Mouse (Mus musculus) frontal cortex, postnatal 10 days (tissue): ENCODE results near the gene Kif6.
A peak's percentile ranks its signal among the peaks of the same experiment; 100 is the strongest.

Experiments used
- DNase-seq, 2 experiments: peaks; one replicate each; pipeline ENCODE4 v3.0.0; 2022; ENCODE audit warnings: low spot score in 2 of 2, mixed read lengths in 1 of 2

Kif6 gene

GRCm38 (mm10) chr17:49614577-49615235 is at the start of gene Kif6:
Gene Kif6, plus strand, starts transcription at chr17:49615136.
- peak; percentile 82 to 83 for DNase-seq

GRCm38 (mm10) chr17:49568717-49569116 is 46.2 kb upstream of the Kif6 start:
- DNase-seq: no peak

GRCm38 (mm10) chr17:49577321-49577720 is 37.6 kb upstream of the Kif6 start:
- no peak for DNase-seq

- DNase-seq: no peak
Observed at GRCm38 (mm10) chr17:49582471-49582870, 32.5 kb upstream of the Kif6 start.

GRCm38 (mm10) chr17:49590051-49590450 is 24.9 kb upstream of the Kif6 start:
- no peak for DNase-seq

- no peak for DNase-seq
Observed at GRCm38 (mm10) chr17:49605397-49605796, 9.5 kb upstream of the Kif6 start.

- DNase-seq: no peak
Observed at GRCm38 (mm10) chr17:49607351-49608027, 7.4 kb upstream of the Kif6 start.

GRCm38 (mm10) chr17:49610296-49610695 is 4.6 kb upstream of the Kif6 start:
- DNase-seq: no peak

GRCm38 (mm10) chr17:49615241-49615651 is 310 bp downstream of the Kif6 start:
- DNase-seq: no peak

GRCm38 (mm10) chr17:49624572-49624971 is 9.6 kb downstream of the Kif6 start:
- no peak for DNase-seq

- DNase-seq: no peak
Observed at GRCm38 (mm10) chr17:49627011-49627794, 12.3 kb downstream of the Kif6 start.

- no peak for DNase-seq
Observed at GRCm38 (mm10) chr17:49628875-49629274, 13.9 kb downstream of the Kif6 start.

GRCm38 (mm10) chr17:49633041-49633440 is 18.1 kb downstream of the Kif6 start:
- DNase-seq: no peak

- no peak for DNase-seq
Observed at GRCm38 (mm10) chr17:49641903-49642302, 27.0 kb downstream of the Kif6 start.

GRCm38 (mm10) chr17:49642336-49642735 is 27.4 kb downstream of the Kif6 start:
- no peak for DNase-seq

GRCm38 (mm10) chr17:49642889-49643490 is 28.1 kb downstream of the Kif6 start:
- no peak for DNase-seq

GRCm38 (mm10) chr17:49646267-49646666 is 31.3 kb downstream of the Kif6 start:
- no peak for DNase-seq

GRCm38 (mm10) chr17:49648970-49649369 is 34.0 kb downstream of the Kif6 start:
- DNase-seq: no peak

- DNase-seq: no peak
Observed at GRCm38 (mm10) chr17:49649394-49649793, 34.5 kb downstream of the Kif6 start.

- DNase-seq: no peak
Observed at GRCm38 (mm10) chr17:49650366-49650765, 35.4 kb downstream of the Kif6 start.

GRCm38 (mm10) chr17:49652357-49652756 is 37.4 kb downstream of the Kif6 start:
- peak in 1 of 2 experiments; percentile 25 for DNase-seq

GRCm38 (mm10) chr17:49652800-49653199 is 37.9 kb downstream of the Kif6 start:
- DNase-seq: no peak
